Mouse (Mus musculus) left cerebral cortex, postnatal 10 days (tissue): ENCODE measurements around the gene Hmg20a. TPM values are rescaled to one million over a fixed set of nuclear protein-coding genes. Genes with fewer than 3 reads are reported as not detected.
"Not testable (repeated sequence)": the region's sequence is repeated elsewhere in the genome, so short reads cannot be mapped to it uniquely, and the experiment has no call there.

Experiments used
- DNase-seq, 2 experiments: peaks; one replicate each; pipeline ENCODE4 v3.0.0; 2021 to 2022; ENCODE audit warnings: low spot score in 2 of 2, mixed read lengths in 1 of 2; ENCODE audit errors: extremely low spot score in 1 of 2
- intact Hi-C: fragments of 180-260 bp; cut with DNase I; formaldehyde crosslinking; loops from one replicate; pipeline ENCODE4 v1.15.1; 2025
- total RNA-seq, 2 experiments: library from RNA; stranded (reverse); gene quantifications; 2 replicates each; pipeline ENCODE4 v1.2.3; 2021

The Hmg20a gene
- total RNA-seq, 2 experiments from 2014 or later: 61.6 to 62.2 TPM

GRCm38 (mm10) chr9:56424861-56425260, 6.5 kb downstream of the Hmg20a start:
- DNase-seq: no peak
- intact Hi-C loops: no loop called here

- intact Hi-C loops: no loop called here
Observed at GRCm38 (mm10) chr9:56435821-56436526, 17.6 kb downstream of the Hmg20a start.

GRCm38 (mm10) chr9:56437300-56437892, 19.0 kb downstream of the Hmg20a start:
- intact Hi-C loops, DNase-seq: not testable (repeated sequence)

More at GRCm38 (mm10) chr9:56435821-56436526, 17.6 kb downstream of the Hmg20a start:
- peak in 1 of 2 experiments; percentile 24 for DNase-seq

- DNase-seq: no peak
- intact Hi-C loops: no loop called here
Observed at GRCm38 (mm10) chr9:56439699-56440098, 21.3 kb downstream of the Hmg20a start.

GRCm38 (mm10) chr9:56451570-56451969, 33.2 kb downstream of the Hmg20a start:
- intact Hi-C loops: no loop called here
- no peak for DNase-seq

GRCm38 (mm10) chr9:56453038-56453815, 34.8 kb downstream of the Hmg20a start:
- no peak for DNase-seq
- intact Hi-C loops: no loop called here

GRCm38 (mm10) chr9:56456426-56456825, 38.0 kb downstream of the Hmg20a start:
- intact Hi-C loops: no loop called here
- DNase-seq: no peak

- intact Hi-C loops: no loop called here
Observed at GRCm38 (mm10) chr9:56460987-56461386, 42.6 kb downstream of the Hmg20a start.

GRCm38 (mm10) chr9:56462606-56463005, 44.2 kb downstream of the Hmg20a start:
- no peak for DNase-seq
- intact Hi-C loops: no loop called here

More at GRCm38 (mm10) chr9:56460987-56461386, 42.6 kb downstream of the Hmg20a start:
- DNase-seq: no peak

- intact Hi-C loops: no loop called here
- DNase-seq: no peak
Observed at GRCm38 (mm10) chr9:56463046-56463445, 44.6 kb downstream of the Hmg20a start.

- DNase-seq: no peak
- intact Hi-C loops: no loop called here
Observed at GRCm38 (mm10) chr9:56463686-56464515, 45.5 kb downstream of the Hmg20a start.

- intact Hi-C loops: no loop called here
- no peak for DNase-seq
Observed at GRCm38 (mm10) chr9:56464863-56465654, 46.6 kb downstream of the Hmg20a start.

GRCm38 (mm10) chr9:56466251-56466650, 47.8 kb downstream of the Hmg20a start:
- DNase-seq: no peak
- intact Hi-C loops: no loop called here

- intact Hi-C loops: no loop called here
- no peak for DNase-seq
Observed at GRCm38 (mm10) chr9:56469656-56470055, 51.2 kb downstream of the Hmg20a start.

- intact Hi-C loops: no loop called here
- DNase-seq: peak in 1 of 2 experiments; percentile 53
Observed at GRCm38 (mm10) chr9:56470291-56470690, 51.9 kb downstream of the Hmg20a start.

GRCm38 (mm10) chr9:56478975-56479647, 60.7 kb downstream of the Hmg20a start:
- no peak for DNase-seq
- intact Hi-C loops: no loop called here

GRCm38 (mm10) chr9:56482623-56483022, 64.2 kb downstream of the Hmg20a start:
- DNase-seq: no peak
- intact Hi-C loops: no loop called here

- DNase-seq: no peak
- intact Hi-C loops: no loop called here
Observed at GRCm38 (mm10) chr9:56485423-56485822, 67.0 kb downstream of the Hmg20a start.
